ENCODE assay signal across 9 mouse cellular contexts in genomic region chr12:33129410-33129809, GRCm38 (mm10). TPM values are rescaled to one million over a fixed set of nuclear protein-coding genes. Genes with fewer than 3 reads are reported as not detected.
A peak's percentile ranks its signal among the peaks of the same experiment; 100 is the strongest.
DNase-seq lines count a peak whose midpoint lies in the region; ATAC-seq and TF ChIP-seq lines count a peak whose summit lies in the region.
"Had no signal": no experiment of that assay in that cellular context is flagged by ENCODE, and none has a peak within 500 bp of the region (broad histone marks: within the 10 kb centered on the region; RNA-seq: fewer than 3 reads in every experiment).

No protein-coding gene starts in this region.

- no peaks in the 10 kb centered on the region for H3K36me3 ChIP-seq in kidney, embryonic 14.5 days (ENCODE audit: control insufficient read depth, insufficient read depth, low read length)
- no peaks in the 10 kb centered on the region for H3K36me3 ChIP-seq in hindbrain, embryonic 12.5 days
- H3K36me3 ChIP-seq in stomach, postnatal 0 days (ENCODE audit: control insufficient read depth, insufficient read depth, low read length): no peaks in the 10 kb centered on the region

- ATAC-seq in kidney, embryonic 14.5 days (ENCODE audit: low FRiP score, low TSS enrichment): no peak
- ATAC-seq in CD4-positive, CD25-positive, alpha-beta regulatory T cell, adult 4 months: peak; percentile 15
- 0 out of 2 replicates have a peak, but pooled peaks have one; percentile 22 for ATAC-seq in hindbrain, embryonic 12.5 days (ENCODE audit: low FRiP score)
- no peak for ATAC-seq in stomach, postnatal 0 days (ENCODE audit: low FRiP score, low TSS enrichment)

- 17% methylated on average over 4 of the region's 4 CpGs for WGBS in kidney, embryonic 14.5 days
- 13% methylated on average over 4 of the region's 4 CpGs for WGBS in hindbrain, embryonic 12.5 days
- 21% methylated on average over 4 of the region's 4 CpGs for WGBS in stomach, postnatal 0 days
- WGBS in cerebellum, adult 2 months: 18% methylated on average over 4 of the region's 4 CpGs

- no peaks in the 10 kb centered on the region for H3K27me3 ChIP-seq in kidney, embryonic 14.5 days (ENCODE audit: control insufficient read depth, insufficient read depth, low read length)
- no peaks in the 10 kb centered on the region for H3K27me3 ChIP-seq in hindbrain, embryonic 12.5 days
- no peaks in the 10 kb centered on the region for H3K27me3 ChIP-seq in stomach, postnatal 0 days (ENCODE audit: control insufficient read depth, insufficient read depth, low read length)
- no peaks in the 10 kb centered on the region; the same call in 1 of the 2 replicates for H3K27me3 ChIP-seq in cerebellum, adult 2 months (ENCODE audit: control insufficient read depth, insufficient read depth, low read length)

- TF ChIP-seq CTCF in stomach, postnatal 0 days (IDR thresholded peaks at IDR 0.05; ENCODE audit: low read depth): no peak
- TF ChIP-seq CTCF in cerebellum, adult 2 months (IDR thresholded peaks at IDR 0.05; ENCODE audit: borderline replicate concordance, insufficient read depth, low read depth, low read length): no peak

- no peak overlapping the region for H3K4me2 ChIP-seq in kidney, embryonic 14.5 days (replicated peaks; ENCODE audit: low read depth, low read length)
- no peak overlapping the region for H3K4me2 ChIP-seq in hindbrain, embryonic 12.5 days (replicated peaks)
- no peak overlapping the region for H3K4me2 ChIP-seq in stomach, postnatal 0 days (replicated peaks; ENCODE audit: low read depth)

- no peak overlapping the region for H3K9ac ChIP-seq in kidney, embryonic 14.5 days (ENCODE audit: low read depth, low read length)
- H3K9ac ChIP-seq in hindbrain, embryonic 12.5 days: no peak overlapping the region
- H3K9ac ChIP-seq in stomach, postnatal 0 days (ENCODE audit: low read length): no peak overlapping the region

- no peak overlapping the region for H3K4me3 ChIP-seq in kidney, embryonic 14.5 days (ENCODE audit: low read length)
- no peak overlapping the region for H3K4me3 ChIP-seq in hindbrain, embryonic 12.5 days
- H3K4me3 ChIP-seq in stomach, postnatal 0 days (ENCODE audit: low read depth, low read length): no peak overlapping the region
- H3K4me3 ChIP-seq in cerebellum, adult 2 months (replicated peaks; ENCODE audit: insufficient read depth, low read depth, low read length): no peak overlapping the region

- no peaks in the 10 kb centered on the region for H3K9me3 ChIP-seq in kidney, embryonic 14.5 days (ENCODE audit: control insufficient read depth, low read length)
- no peaks in the 10 kb centered on the region for H3K9me3 ChIP-seq in hindbrain, embryonic 12.5 days (replicated peaks)
- no peaks in the 10 kb centered on the region for H3K9me3 ChIP-seq in stomach, postnatal 0 days (ENCODE audit: control insufficient read depth, low read length)

- peak; percentile 64 for DNase-seq in kidney, adult 11 months
- peak; percentile 76 for DNase-seq in adipocyte (ENCODE audit: low spot score)
- no peak for DNase-seq in frontal cortex, postnatal 36 days (ENCODE audit: low spot score in 2 of 2)
- DNase-seq in stomach, postnatal 0 days (ENCODE audit: low spot score): no peak
- no peak for DNase-seq in cerebellum, adult 2 months

- H3K27ac ChIP-seq in kidney, embryonic 14.5 days (ENCODE audit: low read depth, low read length): no peak overlapping the region
- peak overlapping the region; percentile 23; the same call in 1 of the 2 replicates for H3K27ac ChIP-seq in hindbrain, embryonic 12.5 days
- H3K27ac ChIP-seq in stomach, postnatal 0 days (replicated peaks): no peak overlapping the region
- H3K27ac ChIP-seq in cerebellum, adult 2 months (ENCODE audit: insufficient read depth, low read length): no peak overlapping the region

- no peak for TF ChIP-seq POLR2A in cerebellum, adult 2 months (IDR thresholded peaks at IDR 0.05; ENCODE audit: borderline replicate concordance, insufficient read depth, low read length)

- TF ChIP-seq EP300 in stomach, postnatal 0 days (optimal IDR thresholded peaks at IDR 0.05): no peak

- no peaks in the 10 kb centered on the region for H3K4me1 ChIP-seq in kidney, embryonic 14.5 days (ENCODE audit: control insufficient read depth, insufficient read depth, low read length)
- peaks cover 16% of the 10 kb centered on the region for H3K4me1 ChIP-seq in hindbrain, embryonic 12.5 days
- H3K4me1 ChIP-seq in stomach, postnatal 0 days (replicated peaks; ENCODE audit: control insufficient read depth, insufficient read depth): no peaks in the 10 kb centered on the region
- H3K4me1 ChIP-seq in cerebellum, adult 2 months (ENCODE audit: control insufficient read depth, insufficient read depth, low read length): no peaks in the 10 kb centered on the region; the same call in 1 of the 2 replicates

RNA-seq across cellular contexts. Expression of gene Atxn7l1, which starts 18.1 kb away (rescaled TPM):
- 14.3 and 16.5 TPM in 2 replicates for polyA plus RNA-seq in kidney, embryonic 14.5 days (2014; fragmentation: Nextera tagmentation; extraction: Ambion mirVana)
- 10 to 100 TPM; 75.6 to 87.7 TPM for polyA plus RNA-seq in CD4-positive, CD25-positive, alpha-beta regulatory T cell, adult 4 months (2017; shearing (Covaris generic))
- polyA plus RNA-seq in hindbrain, embryonic 12.5 days (2016; fragmentation: Nextera tagmentation; extraction: Ambion mirVana): 18.4 and 18.5 TPM in 2 replicates
- 4.7 and 5.5 TPM in 2 replicates for polyA plus RNA-seq in stomach, postnatal 0 days (2015; fragmentation: Nextera tagmentation; extraction: Ambion mirVana)
- polyA plus RNA-seq in cerebellum, adult 2 months (2012; rRNA removed): 38.7 and 40.9 TPM in 2 replicates

RNA-seq across cellular contexts. Expression of gene Cdhr3, which starts 36.7 kb away (rescaled TPM):
- polyA plus RNA-seq in kidney, embryonic 14.5 days (2014; fragmentation: Nextera tagmentation; extraction: Ambion mirVana): not detected in 2 replicates
- under 1 TPM; 0.44 to 0.47 TPM for polyA plus RNA-seq in CD4-positive, CD25-positive, alpha-beta regulatory T cell, adult 4 months (2017; shearing (Covaris generic))
- 0.25 and 0.69 TPM in 2 replicates for polyA plus RNA-seq in hindbrain, embryonic 12.5 days (2016; fragmentation: Nextera tagmentation; extraction: Ambion mirVana)
- polyA plus RNA-seq in stomach, postnatal 0 days (2015; fragmentation: Nextera tagmentation; extraction: Ambion mirVana): 0.05 and 0.07 TPM in 2 replicates
- 1.4 TPM in 2 replicates for polyA plus RNA-seq in cerebellum, adult 2 months (2012; rRNA removed)
- polyA plus RNA-seq: intestine, embryonic 14.5 days had no signal

Comparison
In these comparisons a context has a peak if more than half of its experiments do, and no peak if none do; other contexts are left out.
1. DNase-seq: peak in kidney, adult 11 months (single experiment) and adipocyte (single experiment); none in frontal cortex, postnatal 36 days (0 of 2), stomach, postnatal 0 days (single experiment) and cerebellum, adult 2 months (0 of 2).
2. ATAC-seq: peak in CD4-positive, CD25-positive, alpha-beta regulatory T cell, adult 4 months (single experiment) and hindbrain, embryonic 12.5 days (single experiment); none in kidney, embryonic 14.5 days (single experiment) and stomach, postnatal 0 days (single experiment).